Mouse (Mus musculus): ENCODE measurements at regions not wholly inside any gene's neighbourhood (a gene's known extent, or its start where the extent isn't known, plus 50 kb on each side); places are given as distances from the start of the nearest gene placed in this dataset.
A peak's percentile ranks its signal among the peaks of the same experiment; 100 is the strongest.

DNA sequence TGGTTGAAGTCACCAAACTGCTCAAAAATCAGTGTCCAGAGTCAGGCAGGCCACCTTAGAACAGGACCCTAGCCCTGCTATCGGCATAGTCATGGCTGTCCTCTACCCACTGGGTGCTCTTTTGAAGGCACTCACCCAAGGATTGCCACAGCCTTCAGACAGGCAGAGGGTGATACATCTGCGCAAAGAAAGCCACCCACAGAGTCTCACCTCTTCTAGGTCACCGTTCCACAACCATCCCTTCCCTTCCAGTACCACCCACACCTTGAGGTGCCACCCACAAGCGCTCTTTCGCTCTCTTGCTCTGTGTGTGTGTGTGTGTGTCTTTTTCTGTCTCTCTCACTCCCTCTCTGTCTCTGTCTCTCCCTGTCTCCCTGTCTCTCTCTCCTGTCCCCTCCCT is 176.5 kb upstream of the Lpp start:
- DNase-seq (ENCODE audit: low read depth, low spot score), result no peak
- ChIA-PET POLR2A (no interaction called here), CTCF (no interaction called here)
- TF ChIP-seq CTCF (IDR thresholded peaks at IDR 0.05), result no peak
- no peaks in the 10 kb centered on the region for H3K27me3 ChIP-seq
- in situ Hi-C loops (cut with MboI; ENCODE audit: low pct_unique_long_range_greater_than_20kb), result no loop called here
- ATAC-seq, result no peak

DNA sequence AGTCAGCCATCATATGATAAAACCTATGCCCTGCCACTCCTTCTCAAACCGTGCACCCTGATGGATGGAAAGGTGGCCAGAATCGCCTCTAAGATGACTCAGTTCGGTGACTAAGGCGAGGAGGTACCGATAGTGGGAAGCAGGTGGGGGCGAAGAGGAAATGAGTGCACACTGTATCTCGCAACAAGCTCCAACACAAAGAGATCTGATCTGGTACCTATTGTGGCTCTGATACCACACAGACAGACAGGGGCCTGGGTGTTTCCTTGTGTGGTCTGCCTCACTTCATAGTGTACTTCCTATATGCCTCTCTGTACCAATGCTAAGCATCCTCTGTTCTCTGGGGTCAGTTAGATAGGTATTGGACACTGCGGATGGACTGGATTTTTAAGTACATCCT is 178.0 kb upstream of the Lpp start:
- DNase-seq (ENCODE audit: low read depth, low spot score) (no peak), ATAC-seq (no peak)
- TF ChIP-seq CTCF (IDR thresholded peaks at IDR 0.05), result no peak
- POLR2A ChIA-PET, result no interaction called here
- CTCF ChIA-PET, result interaction anchor here (0.6 to 1.3 kb wide), 2 partner anchors 8 to 71 kb away, joined by 3 read pairs; no protein-coding TSS in a partner anchor
- no peaks in the 10 kb centered on the region for H3K27me3 ChIP-seq
- in situ Hi-C loops (cut with MboI; ENCODE audit: low pct_unique_long_range_greater_than_20kb), result no loop called here

- peak; percentile 44 for TF ChIP-seq CTCF (IDR thresholded peaks at IDR 0.05)
- ATAC-seq (no peak), DNase-seq (ENCODE audit: low read depth, low spot score) (no peak)
- ChIA-PET POLR2A (no interaction called here), CTCF (no interaction called here)
- in situ Hi-C loops (cut with MboI; ENCODE audit: low pct_unique_long_range_greater_than_20kb), result no loop called here
- H3K27me3 ChIP-seq, result no peaks in the 10 kb centered on the region
Observed at GRCm38 (mm10) chr16:24213577-24213976, 179.7 kb upstream of the Lpp start.

DNA sequence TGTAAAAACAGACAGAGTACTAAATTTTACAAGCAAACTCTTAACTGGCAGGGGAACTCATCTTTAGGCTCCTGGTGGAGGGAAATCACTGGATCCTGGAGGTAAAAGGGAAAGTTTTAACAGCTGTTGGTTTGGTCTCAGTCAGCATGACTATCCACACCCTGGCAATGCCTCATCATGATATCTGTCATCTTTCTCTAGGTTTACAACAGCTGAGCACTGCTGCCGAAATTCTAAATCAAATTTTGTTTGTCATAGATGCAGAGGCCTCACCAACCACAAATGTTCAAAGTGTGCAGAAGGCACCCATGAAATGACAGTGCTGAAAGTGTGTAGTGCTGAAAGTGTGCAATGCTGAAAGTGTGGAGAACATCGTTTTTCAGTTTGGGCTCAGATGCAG is 180.6 kb upstream of the Lpp start:
- no peak for TF ChIP-seq CTCF (IDR thresholded peaks at IDR 0.05)
- ATAC-seq (no peak), DNase-seq (ENCODE audit: low read depth, low spot score) (no peak)
- in situ Hi-C loops (cut with MboI; ENCODE audit: low pct_unique_long_range_greater_than_20kb), result no loop called here
- no peaks in the 10 kb centered on the region for H3K27me3 ChIP-seq
- ChIA-PET CTCF (no interaction called here), POLR2A (interaction anchor here (0.5 kb wide), 1 partner anchor 24 kb away, joined by 3 read pairs; no protein-coding TSS in a partner anchor)

GRCm38 (mm10) chr16:24211588-24211987 is 181.7 kb upstream of the Lpp start:
- POLR2A ChIA-PET, result no interaction called here
- no peak for TF ChIP-seq CTCF (IDR thresholded peaks at IDR 0.05)
- ATAC-seq (no peak), DNase-seq (ENCODE audit: low read depth, low spot score) (no peak)
- in situ Hi-C loops (cut with MboI; ENCODE audit: low pct_unique_long_range_greater_than_20kb), result no loop called here
- CTCF ChIA-PET, result no interaction called here
- no peaks in the 10 kb centered on the region for H3K27me3 ChIP-seq

DNA sequence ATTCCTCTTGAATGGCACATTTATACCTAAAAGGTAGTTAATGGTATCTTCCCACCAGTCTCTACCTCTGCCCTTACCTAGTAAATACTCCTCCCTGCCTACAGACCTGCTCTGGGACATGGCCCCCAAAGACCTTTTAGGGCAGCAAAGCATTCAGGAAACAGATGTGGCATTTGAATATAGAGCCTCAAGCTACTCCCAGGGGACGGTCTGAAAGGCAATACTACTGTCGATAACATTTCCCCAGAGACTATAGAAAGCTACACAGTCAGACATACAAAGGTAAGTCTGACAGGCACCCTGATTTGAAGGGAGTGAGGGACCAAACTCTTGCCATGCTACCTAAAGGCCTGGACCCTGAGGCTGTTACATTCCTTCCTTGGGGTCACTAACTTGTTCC is 184.4 kb upstream of the Lpp start:
- ChIA-PET POLR2A (interaction anchor here (0.5 kb wide), 1 partner anchor 221 kb away, joined by 6 read pairs; the partner anchor contains the start of gene Gm37419), CTCF (interaction anchor here (1.4 kb wide), 1 partner anchor 18 kb away, joined by 3 read pairs; no protein-coding TSS in a partner anchor)
- in situ Hi-C loops (cut with MboI; ENCODE audit: low pct_unique_long_range_greater_than_20kb), result no loop called here
- H3K27me3 ChIP-seq, result no peaks in the 10 kb centered on the region
- no peak for DNase-seq (ENCODE audit: low read depth, low spot score)
- no peak for TF ChIP-seq CTCF (IDR thresholded peaks at IDR 0.05)
- no peak for ATAC-seq

GRCm38 (mm10) chr16:24208118-24208517 is 185.2 kb upstream of the Lpp start:
- ATAC-seq (no peak), DNase-seq (ENCODE audit: low read depth, low spot score) (no peak)
- H3K27me3 ChIP-seq, result no peaks in the 10 kb centered on the region
- POLR2A ChIA-PET, result no interaction called here
- CTCF ChIA-PET, result no interaction called here
- in situ Hi-C loops (cut with MboI; ENCODE audit: low pct_unique_long_range_greater_than_20kb), result no loop called here
- TF ChIP-seq CTCF (IDR thresholded peaks at IDR 0.05), result no peak

DNA sequence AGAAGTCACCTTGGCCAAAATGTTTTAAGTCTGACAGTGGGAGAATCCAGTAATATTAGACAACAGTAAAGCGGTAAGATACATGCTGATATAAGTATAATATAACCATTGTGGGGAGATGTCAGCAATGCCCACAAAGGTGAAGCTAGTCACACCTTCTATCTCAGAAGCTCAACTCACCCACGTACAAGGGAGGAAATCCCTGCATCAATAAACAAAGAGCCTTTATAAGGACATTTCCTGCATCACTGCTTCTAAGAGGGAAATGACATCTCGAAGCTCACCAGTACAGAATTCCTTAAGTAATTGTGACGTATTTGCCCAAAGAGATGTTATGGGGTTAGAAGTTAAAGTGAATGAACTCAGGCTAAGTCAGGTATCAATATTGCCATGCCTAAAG is 186.3 kb upstream of the Lpp start:
- in situ Hi-C loops (cut with MboI; ENCODE audit: low pct_unique_long_range_greater_than_20kb), result no loop called here
- ATAC-seq (no peak), DNase-seq (ENCODE audit: low read depth, low spot score) (no peak)
- no peak for TF ChIP-seq CTCF (IDR thresholded peaks at IDR 0.05)
- CTCF ChIA-PET, result interaction anchor here (1.1 kb wide), 1 partner anchor 17 kb away, joined by 3 read pairs; no protein-coding TSS in a partner anchor
- POLR2A ChIA-PET, result interaction anchor here (0.6 kb wide), 1 partner anchor 166 kb away, joined by 3 read pairs; no protein-coding TSS in a partner anchor
- H3K27me3 ChIP-seq, result no peaks in the 10 kb centered on the region

- POLR2A ChIA-PET, result interaction anchor here (0.6 kb wide), 1 partner anchor 166 kb away, joined by 3 read pairs; no protein-coding TSS in a partner anchor
- no peak for TF ChIP-seq CTCF (IDR thresholded peaks at IDR 0.05)
- in situ Hi-C loops (cut with MboI; ENCODE audit: low pct_unique_long_range_greater_than_20kb), result no loop called here
- DNase-seq (ENCODE audit: low read depth, low spot score) (peak; percentile 12), ATAC-seq (peak; percentile 41)
- H3K27me3 ChIP-seq, result no peaks in the 10 kb centered on the region
- CTCF ChIA-PET, result interaction anchor here (1.1 kb wide), 1 partner anchor 16 kb away, joined by 3 read pairs; no protein-coding TSS in a partner anchor
Observed at GRCm38 (mm10) chr16:24206461-24206861, 186.8 kb upstream of the Lpp start.

- no peak for TF ChIP-seq CTCF (IDR thresholded peaks at IDR 0.05)
- H3K27me3 ChIP-seq, result no peaks in the 10 kb centered on the region
- ATAC-seq, result peak; percentile 29
- in situ Hi-C loops (cut with MboI; ENCODE audit: low pct_unique_long_range_greater_than_20kb), result no loop called here
- no peak for DNase-seq (ENCODE audit: low read depth, low spot score)
- CTCF ChIA-PET, result no interaction called here
- POLR2A ChIA-PET, result no interaction called here
Observed at GRCm38 (mm10) chr16:24205594-24205993, 187.7 kb upstream of the Lpp start.

DNA sequence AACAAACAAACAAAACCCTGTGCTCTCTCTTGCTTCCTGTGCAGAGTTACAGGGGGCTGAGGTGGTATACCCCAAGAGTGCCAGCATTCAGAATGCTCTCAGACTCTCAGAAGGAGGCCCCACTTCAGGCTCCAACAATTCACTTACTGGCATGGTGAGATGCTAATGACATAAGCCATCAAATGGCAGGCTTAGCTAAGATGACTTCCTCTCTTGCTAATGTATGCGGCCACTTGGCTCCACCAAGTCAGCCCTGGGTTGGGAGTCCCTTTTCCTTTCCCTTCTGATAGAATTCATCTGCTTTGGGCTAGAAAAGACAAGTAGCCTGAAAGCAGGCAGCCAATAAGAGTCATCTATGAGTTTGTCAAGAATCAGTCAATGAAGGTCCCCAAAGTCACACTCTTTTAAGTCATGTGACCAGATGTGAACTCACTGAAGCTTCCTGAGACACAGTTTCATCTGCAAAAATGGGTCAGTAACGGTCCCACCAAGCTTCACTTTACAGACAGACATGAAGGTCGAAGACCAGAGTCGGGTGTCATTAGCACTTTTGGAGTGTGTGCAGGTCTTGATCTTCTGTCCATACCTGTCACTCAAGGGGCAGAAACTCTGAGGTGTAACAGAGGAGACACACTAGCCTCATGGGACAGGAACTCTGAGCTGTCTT is 189.1 kb upstream of the Lpp start:
- H3K27me3 ChIP-seq, result no peaks in the 10 kb centered on the region
- TF ChIP-seq CTCF (IDR thresholded peaks at IDR 0.05), result no peak
- in situ Hi-C loops (cut with MboI; ENCODE audit: low pct_unique_long_range_greater_than_20kb), result no loop called here
- ChIA-PET CTCF (no interaction called here), POLR2A (no interaction called here)
- DNase-seq (ENCODE audit: low read depth, low spot score), result no peak
- no peak for ATAC-seq

GRCm38 (mm10) chr16:24202653-24203052 is 190.7 kb upstream of the Lpp start:
- in situ Hi-C loops (cut with MboI; ENCODE audit: low pct_unique_long_range_greater_than_20kb), result no loop called here
- POLR2A ChIA-PET, result no interaction called here
- no peak for ATAC-seq

More at GRCm38 (mm10) chr16:24202653-24203052, 190.7 kb upstream of the Lpp start:
- DNase-seq (ENCODE audit: low read depth, low spot score), result no peak
- no peaks in the 10 kb centered on the region for H3K27me3 ChIP-seq
- no peak for TF ChIP-seq CTCF (IDR thresholded peaks at IDR 0.05)
- CTCF ChIA-PET, result no interaction called here

All from Patski (cell line).